Mouse (Mus musculus): ENCODE results near the gene Xntrpc. TPM values are rescaled to one million over a fixed set of nuclear protein-coding genes. Genes with fewer than 3 reads are reported as not detected.

Gene Xntrpc
- polyA plus RNA-seq, 1 experiment from 2014 or later: 2.0 TPM

DNA sequence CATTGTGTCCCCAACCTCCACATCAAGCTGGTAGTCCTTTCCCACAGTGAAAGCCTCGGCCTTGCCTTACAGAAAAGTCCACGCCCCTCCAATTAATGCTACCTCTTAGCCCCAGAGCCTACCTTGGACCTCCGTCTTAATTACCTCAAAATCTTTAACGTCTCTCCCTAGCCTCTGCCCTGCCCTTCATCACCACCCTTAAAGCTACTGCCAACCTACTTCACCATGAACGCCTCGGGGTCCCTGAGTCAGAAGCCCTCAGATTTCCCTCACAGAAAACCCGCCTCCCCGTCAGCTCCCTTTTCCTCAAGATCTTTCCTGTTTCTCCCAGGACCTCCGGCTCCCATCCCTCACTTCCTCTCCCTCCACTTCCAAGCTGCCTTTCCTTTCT, 863 bp upstream of the Xntrpc start:
- WGBS: 2% methylated on average over 9 of the region's 9 CpGs
- ATAC-seq (ENCODE audit: low FRiP score) (peak; percentile 56), DNase-seq (ENCODE audit: low spot score) (no peak)
- Histone ChIP-seq H3K9ac (ENCODE audit: low read depth, low read length) (peak overlapping the region; percentile 82), H3K4me2 (replicated peaks; ENCODE audit: low read depth, low read length) (peak overlapping the region; percentile 61), H3K9me3 (ENCODE audit: control insufficient read depth, low read length) (no peaks in the 10 kb centered on the region), H3K4me3 (ENCODE audit: low read depth, low read length) (peak overlapping the region; percentile 71), H3K27me3 (ENCODE audit: control insufficient read depth, insufficient read depth, low read length) (no peaks in the 10 kb centered on the region), H3K36me3 (ENCODE audit: control insufficient read depth, insufficient read depth, low read length) (no peaks in the 10 kb centered on the region), H3K4me1 (replicated peaks; ENCODE audit: control insufficient read depth, insufficient read depth, low read length) (peaks cover 4% of the 10 kb centered on the region; the same call in 1 of the 2 replicates), H3K27ac (ENCODE audit: low read depth, low read length) (peak overlapping the region; percentile 58; the same call in 1 of the 2 replicates)

DNA sequence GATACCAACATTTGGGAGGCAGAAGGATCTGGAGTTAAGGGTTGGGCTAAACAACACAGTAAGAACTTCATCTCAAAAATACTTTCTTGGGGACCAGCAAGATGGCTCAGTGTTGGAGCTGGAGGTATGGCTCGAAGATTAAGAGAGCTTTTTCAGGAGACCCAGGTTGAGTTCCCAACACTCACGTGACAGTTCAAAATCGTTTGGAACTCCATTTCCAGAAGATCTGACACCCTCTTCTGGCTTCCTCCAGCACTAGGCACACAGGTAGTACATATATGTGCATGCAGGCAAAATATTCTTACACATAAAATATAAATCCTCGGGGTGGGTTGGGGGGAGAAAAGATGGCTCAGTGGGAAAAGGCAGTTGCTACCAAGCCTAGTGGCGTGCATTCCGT, 850 bp downstream of the Xntrpc start:
- peak overlapping the region; percentile 59 for H3K4me2 ChIP-seq (replicated peaks; ENCODE audit: low read depth, low read length)
- peak overlapping the region; percentile 71 for H3K4me3 ChIP-seq (ENCODE audit: low read depth, low read length)
- H3K4me1 ChIP-seq (replicated peaks; ENCODE audit: control insufficient read depth, insufficient read depth, low read length): peaks cover 4% of the 10 kb centered on the region; the same call in 1 of the 2 replicates
- WGBS: 89% methylated on average over 6 of the region's 6 CpGs
- H3K36me3 ChIP-seq (ENCODE audit: control insufficient read depth, insufficient read depth, low read length): no peaks in the 10 kb centered on the region
- peak; percentile 12 for DNase-seq (ENCODE audit: low spot score)
- H3K9me3 ChIP-seq (ENCODE audit: control insufficient read depth, low read length): no peaks in the 10 kb centered on the region
- H3K9ac ChIP-seq (ENCODE audit: low read depth, low read length): peak overlapping the region; percentile 63
- ATAC-seq (ENCODE audit: low FRiP score): no peak
- H3K27ac ChIP-seq (ENCODE audit: low read depth, low read length): no peak overlapping the region
- no peaks in the 10 kb centered on the region for H3K27me3 ChIP-seq (ENCODE audit: control insufficient read depth, insufficient read depth, low read length)

DNA sequence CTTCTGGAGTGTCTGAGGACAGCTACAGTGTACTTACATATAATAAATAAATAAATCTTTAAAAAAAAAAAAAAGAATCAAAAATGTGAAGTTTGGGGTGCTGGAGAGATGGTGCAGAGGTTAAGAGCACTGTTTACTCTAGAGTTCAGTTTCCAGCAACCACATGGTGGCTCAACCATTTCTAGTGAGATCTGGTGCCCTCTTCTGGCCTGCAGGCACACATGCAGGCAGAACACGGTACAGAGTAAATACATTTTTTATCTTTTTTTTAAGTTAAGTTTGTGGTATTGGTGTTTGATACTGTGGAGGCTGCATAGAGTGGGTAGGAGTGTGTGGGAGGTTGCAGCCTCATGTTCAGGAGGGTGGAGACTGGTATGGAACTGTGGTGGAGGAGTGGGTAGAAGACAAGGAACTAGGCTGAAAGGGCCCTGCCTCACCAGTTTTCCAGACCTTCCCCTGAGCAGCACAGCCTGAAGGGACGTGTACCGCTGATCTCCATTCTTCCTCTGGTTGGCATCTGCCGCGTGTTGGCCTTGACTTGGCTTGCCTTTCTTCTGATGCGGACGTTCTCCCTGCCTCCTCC, 11.3 kb downstream of the Xntrpc start:
- Histone ChIP-seq H3K27ac (ENCODE audit: low read depth, low read length) (no peak overlapping the region), H3K36me3 (ENCODE audit: control insufficient read depth, insufficient read depth, low read length) (peaks cover 6% of the 10 kb centered on the region; the same call in 1 of the 2 replicates), H3K9me3 (ENCODE audit: control insufficient read depth, low read length) (no peaks in the 10 kb centered on the region), H3K9ac (ENCODE audit: low read depth, low read length) (no peak overlapping the region), H3K4me2 (replicated peaks; ENCODE audit: low read depth, low read length) (no peak overlapping the region), H3K27me3 (ENCODE audit: control insufficient read depth, insufficient read depth, low read length) (no peaks in the 10 kb centered on the region), H3K4me3 (ENCODE audit: low read depth, low read length) (no peak overlapping the region), H3K4me1 (replicated peaks; ENCODE audit: control insufficient read depth, insufficient read depth, low read length) (no peaks in the 10 kb centered on the region)
- peak; percentile 38 for DNase-seq (ENCODE audit: low spot score)
- ATAC-seq (ENCODE audit: low FRiP score): no peak
- WGBS: 88% methylated on average over 7 of the region's 7 CpGs

DNA sequence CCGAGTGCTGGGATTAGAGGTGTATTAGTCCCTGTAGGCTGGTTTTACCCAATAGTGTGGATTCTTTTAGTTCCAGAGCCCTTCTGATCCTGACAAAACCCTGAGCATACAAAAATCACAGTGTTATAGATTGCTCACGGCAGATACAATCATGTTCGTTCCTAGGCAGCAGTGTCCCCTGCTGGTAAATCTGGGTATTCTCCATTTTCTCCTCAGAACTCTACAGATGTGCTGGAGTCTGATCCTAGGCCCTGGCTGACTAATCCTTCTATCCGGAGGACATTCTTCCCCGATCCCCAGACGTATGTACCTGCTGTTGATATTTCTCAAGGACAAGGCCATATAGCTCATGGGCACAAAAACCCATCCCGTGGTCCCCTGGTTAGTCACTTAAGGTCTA, 13.0 kb downstream of the Xntrpc start:
- Histone ChIP-seq H3K4me3 (ENCODE audit: low read depth, low read length) (no peak overlapping the region), H3K4me1 (replicated peaks; ENCODE audit: control insufficient read depth, insufficient read depth, low read length) (no peaks in the 10 kb centered on the region), H3K36me3 (ENCODE audit: control insufficient read depth, insufficient read depth, low read length) (peaks cover 10% of the 10 kb centered on the region; the same call in 1 of the 2 replicates), H3K9me3 (ENCODE audit: control insufficient read depth, low read length) (no peaks in the 10 kb centered on the region), H3K27me3 (ENCODE audit: control insufficient read depth, insufficient read depth, low read length) (no peaks in the 10 kb centered on the region), H3K9ac (ENCODE audit: low read depth, low read length) (no peak overlapping the region), H3K4me2 (replicated peaks; ENCODE audit: low read depth, low read length) (no peak overlapping the region), H3K27ac (ENCODE audit: low read depth, low read length) (no peak overlapping the region)
- 83% methylated on average over 7 of the region's 7 CpGs for WGBS
- DNase-seq (ENCODE audit: low spot score) (peak; percentile 32), ATAC-seq (ENCODE audit: low FRiP score) (no peak)

DNA sequence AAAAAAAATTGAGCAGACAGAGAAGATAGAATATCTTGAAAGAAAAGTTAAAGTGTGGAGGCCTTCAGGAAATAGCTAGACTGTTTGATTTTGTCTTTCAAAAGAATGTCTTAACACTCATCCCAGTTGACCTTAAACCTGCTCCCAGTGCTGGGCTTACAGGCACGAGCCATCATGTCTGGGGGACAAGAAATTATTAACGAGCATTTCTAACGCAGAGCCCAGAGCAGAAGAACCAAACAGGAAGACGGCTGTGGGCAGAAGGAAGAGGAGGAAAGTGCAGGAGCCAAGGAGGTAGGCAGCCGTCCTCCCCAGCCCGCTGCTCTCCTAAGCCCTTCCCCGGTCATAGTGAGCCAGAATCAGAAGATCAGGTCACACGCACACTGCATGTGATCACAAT, 14.8 kb downstream of the Xntrpc start:
- Histone ChIP-seq H3K36me3 (ENCODE audit: control insufficient read depth, insufficient read depth, low read length) (peaks cover 6% of the 10 kb centered on the region; the same call in 1 of the 2 replicates), H3K9ac (ENCODE audit: low read depth, low read length) (no peak overlapping the region), H3K4me3 (ENCODE audit: low read depth, low read length) (no peak overlapping the region), H3K4me1 (replicated peaks; ENCODE audit: control insufficient read depth, insufficient read depth, low read length) (no peaks in the 10 kb centered on the region), H3K4me2 (replicated peaks; ENCODE audit: low read depth, low read length) (no peak overlapping the region), H3K27me3 (ENCODE audit: control insufficient read depth, insufficient read depth, low read length) (no peaks in the 10 kb centered on the region), H3K27ac (ENCODE audit: low read depth, low read length) (no peak overlapping the region), H3K9me3 (ENCODE audit: control insufficient read depth, low read length) (no peaks in the 10 kb centered on the region)
- ATAC-seq (ENCODE audit: low FRiP score) (no peak), DNase-seq (ENCODE audit: low spot score) (no peak)
- 92% methylated on average over 8 of the region's 8 CpGs for WGBS

DNA sequence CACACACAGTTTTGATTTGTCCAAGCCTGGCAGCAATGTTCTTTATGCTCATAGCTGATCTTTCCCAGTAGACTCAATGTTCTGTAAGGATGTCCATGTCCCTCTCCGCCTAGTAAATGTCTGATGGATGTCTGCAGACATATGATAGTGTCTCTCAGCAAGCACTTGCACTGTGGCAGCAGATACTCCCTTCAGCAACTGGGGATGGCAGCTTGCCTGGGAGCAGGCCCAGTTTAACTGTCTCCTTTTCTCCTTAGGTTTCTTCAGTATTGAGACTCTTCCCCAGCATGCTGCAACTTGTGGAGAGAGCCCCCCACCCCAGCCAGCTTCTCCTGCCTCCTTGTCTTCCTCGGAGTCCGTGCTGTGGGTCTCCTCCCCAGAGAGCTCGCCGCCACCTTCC, 16.3 kb downstream of the Xntrpc start:
- H3K9ac ChIP-seq (ENCODE audit: low read depth, low read length): no peak overlapping the region
- no peaks in the 10 kb centered on the region for H3K9me3 ChIP-seq (ENCODE audit: control insufficient read depth, low read length)
- no peak overlapping the region for H3K27ac ChIP-seq (ENCODE audit: low read depth, low read length)
- WGBS: over 99% methylated on average over 5 of the region's 5 CpGs
- no peak overlapping the region for H3K4me2 ChIP-seq (replicated peaks; ENCODE audit: low read depth, low read length)
- no peak overlapping the region for H3K4me3 ChIP-seq (ENCODE audit: low read depth, low read length)
- peaks cover 6% of the 10 kb centered on the region; the same call in 1 of the 2 replicates for H3K36me3 ChIP-seq (ENCODE audit: control insufficient read depth, insufficient read depth, low read length)
- no peaks in the 10 kb centered on the region for H3K4me1 ChIP-seq (replicated peaks; ENCODE audit: control insufficient read depth, insufficient read depth, low read length)
- H3K27me3 ChIP-seq (ENCODE audit: control insufficient read depth, insufficient read depth, low read length): no peaks in the 10 kb centered on the region
- ATAC-seq (ENCODE audit: low FRiP score) (no peak), DNase-seq (ENCODE audit: low spot score) (no peak)

DNA sequence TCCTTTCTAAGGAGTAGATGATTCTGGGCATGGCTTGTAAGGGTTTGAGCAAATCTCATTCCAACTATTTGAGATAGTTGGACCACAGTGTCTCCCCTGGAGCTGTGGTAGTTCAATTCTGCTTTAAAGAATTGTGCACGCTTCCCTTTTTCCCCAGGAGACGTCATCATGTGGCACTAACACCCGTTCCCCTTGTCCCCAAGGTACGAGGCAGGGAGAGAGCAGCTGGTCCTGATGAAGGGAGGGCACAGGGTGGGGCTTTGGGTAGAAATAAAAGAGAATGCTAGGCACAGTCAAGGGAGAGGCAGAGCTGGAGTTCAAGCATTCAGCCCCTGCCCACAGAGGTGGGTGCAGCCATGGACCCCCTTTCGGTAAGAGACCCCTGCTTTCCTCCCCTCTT, 17.3 kb downstream of the Xntrpc start, which contains the start of gene Trpc2:
Gene Trpc2 (plus strand): TSS at position 301 of the 400 bp plus-strand sequence.
- no peak within 1 kb of the TSS for H3K9ac ChIP-seq (ENCODE audit: low read depth, low read length)
- H3K36me3 ChIP-seq (ENCODE audit: control insufficient read depth, insufficient read depth, low read length): peaks cover 6% of the 10 kb centered on the region; the same call in 1 of the 2 replicates
- no peak for ATAC-seq (ENCODE audit: low FRiP score)
- H3K27ac ChIP-seq (ENCODE audit: low read depth, low read length): no peak within 1 kb of the TSS
- H3K4me1 ChIP-seq (replicated peaks; ENCODE audit: control insufficient read depth, insufficient read depth, low read length): no peaks in the 10 kb centered on the region
- H3K4me2 ChIP-seq (replicated peaks; ENCODE audit: low read depth, low read length): no peak within 1 kb of the TSS
- no peak for DNase-seq (ENCODE audit: low spot score)
- WGBS: 85% methylated on average over 5 of the region's 5 CpGs
- no peaks in the 10 kb centered on the region for H3K27me3 ChIP-seq (ENCODE audit: control insufficient read depth, insufficient read depth, low read length)
- H3K9me3 ChIP-seq (ENCODE audit: control insufficient read depth, low read length): no peaks in the 10 kb centered on the region
- no peak within 1 kb of the TSS for H3K4me3 ChIP-seq (ENCODE audit: low read depth, low read length)

DNA sequence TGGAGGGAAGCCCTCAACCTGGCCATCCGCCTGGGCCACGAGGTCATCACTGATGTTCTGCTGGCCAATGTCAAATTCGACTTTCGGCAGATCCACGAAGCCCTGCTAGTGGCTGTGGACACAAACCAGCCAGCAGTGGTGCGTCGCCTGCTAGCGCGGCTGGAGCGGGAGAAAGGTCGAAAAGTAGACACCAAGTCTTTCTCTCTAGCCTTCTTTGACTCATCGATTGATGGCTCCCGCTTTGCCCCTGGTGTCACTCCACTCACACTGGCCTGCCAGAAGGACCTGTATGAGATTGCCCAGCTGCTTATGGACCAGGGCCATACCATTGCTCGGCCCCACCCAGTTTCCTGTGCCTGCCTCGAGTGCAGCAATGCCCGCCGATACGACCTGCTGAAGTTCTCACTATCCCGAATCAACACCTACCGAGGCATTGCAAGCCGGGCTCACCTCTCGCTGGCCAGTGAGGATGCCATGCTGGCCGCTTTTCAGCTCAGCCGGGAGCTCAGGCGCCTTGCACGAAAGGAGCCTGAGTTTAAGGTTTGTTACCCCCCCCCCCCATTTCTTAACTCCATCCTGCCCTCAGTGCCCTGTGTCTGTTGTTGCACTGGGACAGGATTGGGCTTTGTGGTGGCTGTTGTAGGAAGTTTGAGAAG, 18.7 kb downstream of the Xntrpc start:
- no peak overlapping the region for H3K9ac ChIP-seq (ENCODE audit: low read depth, low read length)
- H3K4me1 ChIP-seq (replicated peaks; ENCODE audit: control insufficient read depth, insufficient read depth, low read length): no peaks in the 10 kb centered on the region
- WGBS: 93% methylated on average over 26 of the region's 26 CpGs
- no peaks in the 10 kb centered on the region for H3K27me3 ChIP-seq (ENCODE audit: control insufficient read depth, insufficient read depth, low read length)
- no peaks in the 10 kb centered on the region for H3K9me3 ChIP-seq (ENCODE audit: control insufficient read depth, low read length)
- H3K36me3 ChIP-seq (ENCODE audit: control insufficient read depth, insufficient read depth, low read length): peaks cover 6% of the 10 kb centered on the region; the same call in 1 of the 2 replicates
- no peak for ATAC-seq (ENCODE audit: low FRiP score)
- H3K4me2 ChIP-seq (replicated peaks; ENCODE audit: low read depth, low read length): no peak overlapping the region
- no peak overlapping the region for H3K27ac ChIP-seq (ENCODE audit: low read depth, low read length)
- DNase-seq (ENCODE audit: low spot score): no peak
- H3K4me3 ChIP-seq (ENCODE audit: low read depth, low read length): no peak overlapping the region

DNA sequence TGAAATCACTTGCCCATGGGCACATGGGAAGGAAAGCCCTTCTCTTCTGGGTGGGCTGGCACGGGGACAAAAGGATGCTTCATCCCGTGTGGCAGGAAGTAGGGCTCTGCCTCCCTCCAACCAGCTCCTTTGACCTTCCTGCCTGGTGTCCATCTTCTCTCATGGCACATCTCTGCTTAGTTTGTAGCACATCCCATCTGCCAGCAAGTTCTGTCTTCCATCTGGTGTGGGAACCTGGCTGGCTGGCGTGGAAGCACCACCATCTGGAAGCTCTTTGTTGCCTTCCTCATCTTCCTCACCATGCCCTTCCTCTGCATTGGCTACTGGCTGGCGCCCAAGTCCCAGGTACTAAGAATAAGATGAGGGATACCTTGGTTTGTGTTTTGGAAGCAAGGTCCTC, 21.8 kb downstream of the Xntrpc start:
- H3K9ac ChIP-seq (ENCODE audit: low read depth, low read length): no peak overlapping the region
- H3K4me3 ChIP-seq (ENCODE audit: low read depth, low read length): no peak overlapping the region
- DNase-seq (ENCODE audit: low spot score): no peak
- no peaks in the 10 kb centered on the region for H3K4me1 ChIP-seq (replicated peaks; ENCODE audit: control insufficient read depth, insufficient read depth, low read length)
- H3K9me3 ChIP-seq (ENCODE audit: control insufficient read depth, low read length): no peaks in the 10 kb centered on the region
- H3K27ac ChIP-seq (ENCODE audit: low read depth, low read length): no peak overlapping the region
- WGBS: 93% methylated on average over 4 of the region's 4 CpGs
- H3K36me3 ChIP-seq (ENCODE audit: control insufficient read depth, insufficient read depth, low read length): no peaks in the 10 kb centered on the region
- H3K4me2 ChIP-seq (replicated peaks; ENCODE audit: low read depth, low read length): no peak overlapping the region
- no peak for ATAC-seq (ENCODE audit: low FRiP score)
- no peaks in the 10 kb centered on the region for H3K27me3 ChIP-seq (ENCODE audit: control insufficient read depth, insufficient read depth, low read length)

Measured in hindbrain, embryonic 11.5 days (tissue).